Mouse (Mus musculus): ENCODE measurements around the gene Gstp3. TPM values are rescaled to one million over a fixed set of nuclear protein-coding genes. Genes with fewer than 3 reads are reported as not detected.

Gene Gstp3
- total and polyA plus RNA-seq, 3 experiments: 1.4 TPM; not detected in 2

- Histone ChIP-seq H3K9ac (ENCODE audit: insufficient read depth, low read depth) (no peak overlapping the region), H3K9me3 (replicated peaks; ENCODE audit: low read length) (peaks cover 26% of the 10 kb centered on the region), H3K4me3 (replicated peaks in 1 of 3; ENCODE audit: low read depth in 2 of 3, low read length in 2 of 3, poor library complexity in 1 of 3) (no peak overlapping the region), H3K27ac (ENCODE audit: insufficient read depth, low read depth) (no peak overlapping the region), H3K4me2 (ENCODE audit: insufficient read depth, low read depth, poor library complexity, severe bottlenecking) (no peak overlapping the region), H3K4me1 (ENCODE audit: control insufficient read depth in 1 of 2, insufficient read depth in 2 of 2) (no peaks in the 10 kb centered on the region), H3K36me3 (replicated peaks in 1 of 2; ENCODE audit: control insufficient read depth in 1 of 2, insufficient read depth in 1 of 2, low read length in 1 of 2) (no peaks in the 10 kb centered on the region), H3K79me2 (replicated peaks; ENCODE audit: control insufficient read depth, extremely low read depth, insufficient read depth, poor library complexity, severe bottlenecking) (no peaks in the 10 kb centered on the region), H3K27me3 (replicated peaks) (peaks cover 1% of the 10 kb centered on the region)
- no peak for DNase-seq (ENCODE audit: extremely low read depth)
- in situ Hi-C loops (cut with MboI; ENCODE audit: low pct_ligation_motif_present, low pct_unique_long_range_greater_than_20kb, low sequenced_read_pairs) (no loop called here), dilution Hi-C loops (cut with MboI; ENCODE audit: extremely low pct_ligation_motif_present, extremely low pct_unique_long_range_greater_than_20kb, low sequenced_read_pairs) (no loop called here)
- TF ChIP-seq MAZ (IDR thresholded peaks at IDR 0.05; ENCODE audit: low read depth, low read length): no peak
- TF ChIP-seq GABPA (IDR thresholded peaks at IDR 0.05; ENCODE audit: insufficient replicate concordance, low read depth, low read length): no peak
- no peak for TF ChIP-seq NELFE (IDR thresholded peaks at IDR 0.05; ENCODE audit: low read depth, low read length)
- no peak for TF ChIP-seq CHD1 (IDR thresholded peaks at IDR 0.05; ENCODE audit: low read depth, low read length)
- TF ChIP-seq TBP (conservative IDR thresholded peaks at IDR 0.05; ENCODE audit: low read depth, low read length): no peak
- TF ChIP-seq SIN3A (IDR thresholded peaks at IDR 0.05; ENCODE audit: low read length): no peak
Measured at GRCm38 (mm10) chr19:4027576-4027975, 31.8 kb downstream of the Gstp3 start.

GRCm38 (mm10) chr19:4023185-4023584 lies 36.2 kb downstream of the Gstp3 start:
- dilution Hi-C loops (cut with MboI; ENCODE audit: extremely low pct_ligation_motif_present, extremely low pct_unique_long_range_greater_than_20kb, low sequenced_read_pairs) (no loop called here), in situ Hi-C loops (cut with MboI; ENCODE audit: low pct_ligation_motif_present, low pct_unique_long_range_greater_than_20kb, low sequenced_read_pairs) (no loop called here)
- no peak for DNase-seq (ENCODE audit: extremely low read depth)
- Histone ChIP-seq H3K79me2 (replicated peaks; ENCODE audit: control insufficient read depth, extremely low read depth, insufficient read depth, poor library complexity, severe bottlenecking) (no peaks in the 10 kb centered on the region), H3K4me1 (ENCODE audit: control insufficient read depth in 1 of 2, insufficient read depth in 2 of 2) (peaks cover 9 to 14% of the 10 kb centered on the region in 2 experiments), H3K36me3 (replicated peaks in 1 of 2; ENCODE audit: control insufficient read depth in 1 of 2, insufficient read depth in 1 of 2, low read length in 1 of 2) (no peaks in the 10 kb centered on the region), H3K4me3 (replicated peaks in 1 of 3; ENCODE audit: low read depth in 2 of 3, low read length in 2 of 3, poor library complexity in 1 of 3) (no peak overlapping the region), H3K27me3 (replicated peaks) (no peaks in the 10 kb centered on the region), H3K9me3 (replicated peaks; ENCODE audit: low read length) (peaks cover 21% of the 10 kb centered on the region), H3K4me2 (ENCODE audit: insufficient read depth, low read depth, poor library complexity, severe bottlenecking) (no peak overlapping the region), H3K27ac (ENCODE audit: insufficient read depth, low read depth) (no peak overlapping the region), H3K9ac (ENCODE audit: insufficient read depth, low read depth) (no peak overlapping the region)
- no peak for TF ChIP-seq ZMIZ1 (IDR thresholded peaks at IDR 0.05; ENCODE audit: low read depth, low read length)
- TF ChIP-seq MEF2A (IDR thresholded peaks at IDR 0.05; ENCODE audit: borderline replicate concordance, low read depth, low read length): no peak
- TF ChIP-seq PAX5 (IDR thresholded peaks at IDR 0.05; ENCODE audit: low read length): no peak
- no peak for TF ChIP-seq ZKSCAN1 (IDR thresholded peaks at IDR 0.05; ENCODE audit: borderline replicate concordance, low read depth, low read length)
- no peak for TF ChIP-seq RCOR1 (conservative IDR thresholded peaks at IDR 0.05; ENCODE audit: low read depth, low read length)
- no peak for TF ChIP-seq MAFK (IDR thresholded peaks at IDR 0.05; ENCODE audit: insufficient replicate concordance, low read length)
- TF ChIP-seq EP300 (IDR thresholded peaks at IDR 0.05; ENCODE audit: low read length): no peak
- no peak for TF ChIP-seq BHLHE40 (IDR thresholded peaks at IDR 0.05; ENCODE audit: low read depth, low read length)
- TF ChIP-seq POLR2A (IDR thresholded peaks at IDR 0.05; ENCODE audit: low read depth, low read length): no peak
- no peak for TF ChIP-seq NELFE (IDR thresholded peaks at IDR 0.05; ENCODE audit: low read depth, low read length)
- TF ChIP-seq MAX (IDR thresholded peaks at IDR 0.05; ENCODE audit: low read length): no peak

Measured in CH12.LX (cell line).